Mouse (Mus musculus): Measurements from ENCODE around the gene Adap1.

Adap1 gene

DNA sequence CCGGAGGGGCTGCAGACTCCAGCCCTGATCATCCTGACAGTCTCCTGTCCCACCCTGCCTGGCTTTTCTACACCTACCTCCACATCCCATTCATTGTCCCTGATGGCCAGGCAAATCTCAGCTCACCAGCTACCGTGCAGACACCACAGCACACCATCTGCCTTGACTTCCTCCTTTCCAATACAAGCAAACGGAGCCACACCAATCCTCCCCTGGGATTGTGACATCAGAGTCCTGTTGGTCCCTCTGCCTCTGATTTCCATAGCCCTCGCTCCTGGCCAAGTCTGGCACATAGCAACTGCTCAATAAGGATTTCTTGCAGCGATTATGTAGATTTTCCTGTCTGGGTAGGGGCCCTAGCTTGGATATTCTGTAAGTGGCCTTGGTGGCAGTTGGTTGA is 25.7 kb upstream of the Adap1 start, which contains the start of gene Cox19:
Gene Cox19 (minus strand): TSS at position 285 of the 400 bp plus-strand sequence.
- DNase-seq (ENCODE audit: low read depth): no peak

DNA sequence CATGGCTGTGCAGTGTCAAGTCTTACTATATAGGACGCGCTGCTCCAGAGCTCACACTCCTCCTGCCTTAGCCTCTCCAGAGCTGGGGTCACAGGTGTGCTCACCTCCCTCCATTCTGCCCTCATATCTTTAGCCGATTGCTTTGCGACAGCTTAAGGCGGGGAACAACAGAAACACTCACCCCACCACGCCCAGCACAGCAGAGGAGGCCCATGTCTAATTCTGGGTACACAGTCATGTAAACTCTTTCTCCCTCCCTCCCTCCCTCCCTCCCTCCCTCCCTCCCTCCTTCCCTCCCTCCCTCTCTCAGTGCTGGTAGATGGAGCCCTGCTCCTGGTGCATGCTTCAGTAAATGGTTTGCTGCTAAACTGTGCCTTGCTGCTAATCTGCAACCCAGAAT is 24.3 kb upstream of the Adap1 start:
- DNase-seq (ENCODE audit: low read depth): no peak

DNA sequence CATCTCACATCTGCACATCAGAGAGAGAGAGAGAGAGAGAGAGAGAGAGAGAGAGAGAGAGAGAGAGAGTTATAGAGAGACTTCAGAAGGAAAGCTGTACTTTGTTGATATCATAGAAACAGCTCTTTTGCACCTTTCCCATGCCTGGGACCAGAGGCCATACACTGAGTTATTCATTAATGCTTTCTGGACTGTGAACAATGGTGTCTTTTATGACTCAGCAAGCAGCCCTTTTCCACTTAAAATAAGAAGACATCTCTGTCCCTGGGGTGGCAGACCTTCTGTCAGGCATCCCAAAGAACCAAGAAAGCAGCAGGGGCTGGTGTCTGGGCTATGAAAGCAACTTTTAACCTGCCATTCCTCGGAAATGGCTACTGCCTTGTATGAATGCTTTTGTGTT is 21.8 kb upstream of the Adap1 start:
- no peak for DNase-seq (ENCODE audit: low read depth)

DNA sequence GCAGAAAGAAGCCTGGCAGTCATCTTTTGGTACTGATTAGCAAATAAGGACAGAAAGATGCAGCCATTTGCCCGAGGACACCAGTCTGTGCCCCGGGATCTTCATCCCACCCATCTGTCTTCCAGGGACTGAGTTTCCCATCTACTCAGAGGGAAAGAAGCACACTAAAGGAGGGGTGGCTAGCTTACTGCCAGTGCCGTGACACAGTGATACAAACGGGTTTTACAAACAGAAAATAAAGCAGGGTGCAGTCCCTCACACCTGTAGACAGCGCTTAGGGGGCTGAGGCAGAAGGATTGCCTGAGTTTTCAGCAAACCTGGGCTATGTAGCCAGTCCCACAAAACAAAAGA is 19.9 kb upstream of the Adap1 start:
- DNase-seq (ENCODE audit: low read depth): no peak

DNA sequence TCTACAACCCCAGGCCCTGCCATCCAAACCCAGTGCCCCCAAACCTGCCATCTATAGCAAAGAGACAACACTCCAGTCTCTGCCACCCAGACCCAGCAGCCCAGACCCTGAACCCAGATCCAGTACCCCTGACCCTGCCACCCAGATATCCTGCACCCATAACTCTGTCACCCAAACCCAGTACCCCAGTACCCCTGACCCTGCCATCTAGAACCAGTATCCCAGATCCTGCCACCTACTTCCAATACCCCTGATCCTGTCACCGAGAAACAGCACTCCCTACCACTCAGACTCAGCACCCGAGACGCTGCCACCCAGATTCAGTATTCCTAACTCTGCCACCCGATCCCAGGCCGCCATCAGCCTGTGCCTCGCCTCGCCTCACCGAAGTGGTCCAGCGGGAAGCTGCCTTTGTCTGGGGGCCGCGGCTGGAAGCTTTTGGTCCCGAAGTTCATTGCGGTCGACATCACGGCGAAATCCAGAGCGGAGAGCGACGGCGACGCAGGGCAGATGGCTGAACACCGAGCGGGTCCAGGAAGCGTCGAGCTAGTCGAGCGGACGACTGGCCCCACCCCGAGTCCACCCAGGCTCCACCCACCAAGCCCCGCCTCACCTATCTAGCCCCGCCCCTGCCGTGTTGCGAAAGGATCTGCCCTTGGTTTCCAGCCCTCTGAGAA is 19.4 kb upstream of the Adap1 start:
- DNase-seq (ENCODE audit: low read depth): peak; percentile 98

DNA sequence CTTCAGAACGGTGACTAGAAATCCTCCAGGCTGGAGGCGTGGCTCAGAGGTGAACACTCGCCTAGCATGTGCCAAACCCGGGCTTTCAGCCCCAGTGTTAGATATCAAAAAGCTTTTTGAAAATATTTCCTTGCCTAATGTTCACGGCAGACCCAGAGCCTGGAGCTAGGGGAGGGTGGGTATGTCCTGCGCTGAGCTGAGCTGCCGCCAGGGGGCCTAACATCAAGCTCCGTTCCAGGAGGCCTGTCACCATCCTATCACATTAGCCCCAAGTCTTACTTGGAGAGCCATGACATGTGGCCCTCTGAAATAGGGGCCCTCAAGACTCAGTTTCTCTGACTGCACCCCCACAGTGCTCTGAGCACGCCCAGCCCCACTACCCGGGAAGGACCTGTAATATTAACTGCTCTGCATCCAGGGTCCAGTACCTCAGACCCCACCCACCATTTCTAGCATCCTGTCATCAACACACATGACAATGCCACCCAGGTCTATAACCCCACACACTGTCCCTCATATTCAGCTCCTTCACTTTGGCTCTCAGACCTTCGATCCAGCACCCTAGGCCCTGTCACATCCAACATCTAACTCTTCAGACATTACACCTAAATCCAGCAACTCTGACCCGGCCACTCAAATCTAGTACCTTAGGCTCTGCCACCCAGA is 18.7 kb upstream of the Adap1 start:
- DNase-seq (ENCODE audit: low read depth): peak; percentile 93

DNA sequence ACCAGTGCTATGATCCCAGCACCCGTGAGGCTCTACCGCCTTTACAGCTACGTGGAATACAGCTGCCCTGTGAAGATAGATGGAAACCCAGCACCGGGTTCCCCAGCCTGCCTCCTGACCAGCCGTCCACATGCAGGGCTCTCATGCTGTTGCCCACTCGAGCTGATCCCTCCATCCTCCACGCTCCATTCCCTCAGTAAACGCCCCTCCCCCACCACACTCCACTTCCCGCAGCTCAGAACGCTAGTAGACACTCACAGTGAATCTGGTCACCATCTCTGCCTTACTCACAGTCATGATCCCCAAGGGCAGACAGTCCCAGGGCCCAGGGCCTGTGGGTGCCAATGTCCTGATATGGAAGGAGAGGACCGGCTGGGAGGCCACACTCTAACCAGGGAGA is 13.5 kb upstream of the Adap1 start:
- no peak for DNase-seq (ENCODE audit: low read depth)

DNA sequence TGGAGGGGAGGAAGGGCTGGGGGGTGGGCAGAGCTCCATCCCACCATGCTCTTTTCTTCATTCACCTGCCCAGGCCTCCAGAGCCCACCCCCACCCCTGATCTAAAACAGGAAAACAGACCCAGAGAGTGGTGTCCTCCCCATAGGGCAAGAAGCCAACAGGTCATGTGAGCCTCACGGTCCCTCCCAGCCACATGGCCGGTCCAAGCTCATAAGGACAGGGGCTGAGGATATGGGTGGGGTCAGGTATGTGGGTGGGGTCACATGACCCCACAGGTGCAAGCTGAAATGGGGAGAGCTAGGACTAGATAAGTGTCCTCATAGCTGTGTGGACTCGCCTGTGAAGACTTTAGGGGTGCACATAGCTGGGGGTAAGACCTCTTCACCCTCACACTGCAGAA is 13.0 kb upstream of the Adap1 start:
- no peak for DNase-seq (ENCODE audit: low read depth)

DNA sequence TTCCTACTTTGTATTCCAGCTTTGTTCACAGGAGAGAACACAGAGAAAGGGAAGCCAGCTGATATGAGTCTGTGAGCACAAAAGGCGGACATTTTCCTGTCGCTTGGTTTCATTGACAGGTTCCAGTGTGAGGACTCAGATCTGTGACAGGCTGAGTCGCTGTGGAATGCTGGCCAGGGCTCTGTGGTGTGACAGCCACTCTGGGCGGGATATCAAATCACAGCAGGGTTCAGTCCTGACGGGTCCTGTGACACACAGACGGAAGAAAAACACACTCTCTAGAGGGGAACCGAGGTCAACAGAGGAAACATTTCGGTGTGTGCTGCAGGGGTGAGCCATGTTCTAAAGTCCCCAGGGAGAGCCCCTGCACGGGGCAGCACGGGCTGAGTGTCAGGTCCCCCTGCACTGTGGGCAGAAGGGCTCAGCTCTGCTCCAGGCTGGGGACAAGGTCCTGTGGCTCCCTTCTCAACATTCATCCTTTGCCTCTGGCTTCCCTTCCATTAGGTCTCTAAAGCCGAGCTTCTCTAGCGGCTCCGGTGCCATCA is 12.5 kb upstream of the Adap1 start:
- no peak for DNase-seq (ENCODE audit: low read depth)

DNA sequence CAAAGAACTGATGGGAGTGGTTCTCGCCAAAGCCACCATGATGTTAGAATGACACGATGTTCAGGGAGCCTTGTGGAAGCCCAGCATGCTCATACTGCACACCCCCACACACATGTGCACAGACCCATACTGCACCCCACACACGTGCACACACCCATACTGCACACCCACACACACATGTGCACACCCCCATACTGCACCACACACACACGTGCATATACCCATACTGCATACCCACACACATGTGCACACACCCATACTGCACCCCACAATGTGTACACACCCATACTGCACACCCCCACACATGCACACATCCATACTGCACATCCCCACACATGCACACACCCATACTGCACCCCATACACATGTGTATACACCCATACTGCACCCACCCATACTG is 10.2 kb upstream of the Adap1 start:
- DNase-seq (ENCODE audit: low read depth): no peak

DNA sequence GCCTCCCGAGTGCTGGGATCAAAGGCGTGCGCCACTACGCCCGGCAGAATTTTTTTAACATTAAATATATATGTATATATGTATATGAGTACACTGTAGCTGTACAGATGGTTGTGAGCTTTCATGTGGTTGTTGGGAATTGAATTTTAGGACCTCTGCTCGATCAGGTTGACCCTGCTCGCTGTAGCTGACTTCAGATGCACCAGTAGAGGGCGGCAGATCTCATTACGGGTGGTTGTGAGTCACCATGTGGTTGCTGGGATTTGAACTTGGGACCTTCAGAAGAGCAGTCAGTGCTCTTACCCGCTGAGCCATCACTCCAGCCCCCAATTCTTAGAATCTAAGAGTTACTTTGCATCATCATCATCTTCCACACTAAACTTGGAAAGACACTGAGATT is 9.0 kb upstream of the Adap1 start:
- peak; percentile 20 for DNase-seq (ENCODE audit: low read depth)

DNA sequence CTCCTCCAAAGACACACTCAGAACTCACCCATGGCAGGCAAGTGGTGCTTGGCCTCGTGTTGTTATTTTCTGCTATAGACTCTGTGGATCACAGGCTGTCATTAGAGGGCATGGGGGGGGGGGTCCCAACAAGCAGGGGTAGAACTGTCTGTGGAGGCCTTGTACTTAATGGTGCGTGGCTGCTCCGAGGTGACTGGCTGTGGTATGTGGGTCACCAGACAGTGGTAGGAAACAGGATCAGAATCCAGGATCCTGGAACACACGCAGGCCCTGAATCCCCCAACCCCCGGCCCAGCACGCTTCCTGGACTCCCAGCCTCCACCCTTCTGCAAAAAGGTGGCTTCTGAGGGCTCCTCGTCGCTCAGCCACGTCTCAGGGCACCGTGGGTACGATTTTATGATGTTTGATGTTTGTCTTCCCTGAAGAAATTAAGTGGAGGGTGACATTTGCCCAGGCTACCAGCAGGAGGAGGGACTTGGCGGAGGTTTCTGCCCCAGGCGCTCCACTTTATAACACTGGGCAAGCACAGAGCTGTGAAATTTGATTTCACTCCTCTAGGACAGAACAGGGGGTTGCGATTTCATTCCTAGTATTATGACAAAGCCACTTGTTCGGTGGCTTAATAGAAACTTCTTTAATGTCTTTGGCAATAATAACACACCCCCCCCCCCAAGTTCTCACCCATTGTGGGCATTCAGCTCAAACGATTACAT is 8.0 kb upstream of the Adap1 start:
- no peak for DNase-seq (ENCODE audit: low read depth)

DNA sequence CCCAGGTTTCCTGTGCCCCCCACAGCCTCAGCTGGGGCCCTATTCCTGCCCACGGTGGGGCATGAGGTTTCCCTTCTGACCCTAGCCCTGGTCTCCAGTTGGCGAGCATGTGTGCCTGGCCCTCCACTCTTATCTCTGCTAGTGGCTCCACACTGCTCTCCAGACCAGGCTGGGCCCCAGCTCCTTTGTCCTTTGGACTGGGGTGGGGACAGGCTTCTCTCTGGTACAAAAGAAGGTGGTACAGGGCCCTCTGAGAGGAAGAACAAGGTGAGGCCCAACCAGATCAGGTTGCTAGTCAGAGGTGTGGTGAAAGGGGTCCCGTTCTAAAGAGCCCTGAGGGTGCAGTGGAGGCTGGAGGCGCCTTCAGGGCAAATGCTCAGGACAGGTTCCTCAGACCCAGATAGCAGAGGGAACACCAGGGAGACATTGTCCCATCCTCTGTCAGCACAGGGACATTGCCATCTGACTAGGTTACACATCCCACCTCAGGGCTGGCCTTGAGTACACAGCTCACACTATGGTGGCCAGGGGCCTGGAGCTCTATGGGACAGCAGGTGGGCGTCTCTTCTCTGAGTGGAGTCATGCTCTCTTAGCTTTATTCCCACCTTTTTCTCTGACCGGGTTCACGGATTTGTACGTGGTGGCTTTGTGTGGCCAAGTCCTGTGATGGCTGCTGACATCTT is 7.3 kb upstream of the Adap1 start:
- no peak for DNase-seq (ENCODE audit: low read depth)

DNA sequence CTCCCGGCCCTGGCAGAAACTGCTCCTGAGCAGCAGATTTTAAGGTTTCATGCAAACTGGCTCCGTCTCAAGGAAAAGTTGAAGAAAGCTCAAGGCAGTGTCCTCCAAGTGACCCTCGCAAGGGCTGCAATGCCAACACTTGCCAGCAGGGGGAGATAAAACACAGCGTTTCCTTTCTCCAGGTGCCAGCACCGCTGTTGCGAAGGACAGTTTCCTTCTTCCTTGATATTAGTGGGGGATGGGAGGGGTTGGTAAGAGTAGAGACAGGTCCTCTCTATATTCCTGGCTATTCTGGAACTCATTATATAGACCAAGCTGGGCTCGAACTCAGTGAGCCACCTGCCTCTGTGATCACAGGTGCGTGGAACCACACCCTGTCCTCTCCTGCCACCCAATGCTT is 6.3 kb upstream of the Adap1 start:
- peak; percentile 90 for DNase-seq (ENCODE audit: low read depth)

DNA sequence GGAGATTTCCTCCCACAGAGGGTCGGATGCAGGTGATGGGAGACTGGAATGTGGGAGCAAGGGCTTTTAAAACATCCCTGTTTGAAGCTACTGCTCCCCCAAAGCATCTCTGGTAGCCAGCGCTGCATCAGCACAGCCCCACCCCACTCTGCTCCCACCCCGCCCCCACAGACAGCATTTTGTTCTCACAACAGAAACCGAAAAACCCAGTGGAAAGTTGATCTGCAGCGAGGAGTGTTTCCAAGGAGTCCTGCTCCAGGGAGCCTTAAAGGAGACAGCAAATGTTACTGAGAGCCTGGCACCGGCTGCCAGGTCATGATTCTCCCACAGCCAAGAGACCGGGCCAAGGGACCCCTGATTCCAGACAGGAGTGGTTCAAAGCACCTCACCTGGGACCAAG is 5.3 kb upstream of the Adap1 start:
- no peak for DNase-seq (ENCODE audit: low read depth)

DNA sequence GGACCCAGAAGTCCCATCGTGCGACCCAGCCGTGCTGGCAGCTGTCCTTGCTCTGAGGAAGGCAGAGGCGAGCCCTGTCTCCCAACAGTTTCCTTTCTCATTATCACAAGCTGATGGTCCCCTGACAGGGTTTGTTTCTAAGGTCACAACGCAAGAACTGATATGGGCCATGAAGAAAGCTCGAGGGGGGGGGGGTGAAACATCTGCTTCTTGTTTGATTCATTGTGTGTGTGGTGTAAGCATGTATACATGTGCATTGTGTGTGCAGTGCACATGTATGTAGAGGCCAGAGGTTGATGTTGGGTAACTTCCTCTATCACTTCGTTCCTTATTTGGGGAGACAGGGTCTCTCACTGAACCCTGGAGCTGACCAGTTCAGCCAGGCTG is 2.2 kb upstream of the Adap1 start:
- DNase-seq (ENCODE audit: low read depth): no peak

DNA sequence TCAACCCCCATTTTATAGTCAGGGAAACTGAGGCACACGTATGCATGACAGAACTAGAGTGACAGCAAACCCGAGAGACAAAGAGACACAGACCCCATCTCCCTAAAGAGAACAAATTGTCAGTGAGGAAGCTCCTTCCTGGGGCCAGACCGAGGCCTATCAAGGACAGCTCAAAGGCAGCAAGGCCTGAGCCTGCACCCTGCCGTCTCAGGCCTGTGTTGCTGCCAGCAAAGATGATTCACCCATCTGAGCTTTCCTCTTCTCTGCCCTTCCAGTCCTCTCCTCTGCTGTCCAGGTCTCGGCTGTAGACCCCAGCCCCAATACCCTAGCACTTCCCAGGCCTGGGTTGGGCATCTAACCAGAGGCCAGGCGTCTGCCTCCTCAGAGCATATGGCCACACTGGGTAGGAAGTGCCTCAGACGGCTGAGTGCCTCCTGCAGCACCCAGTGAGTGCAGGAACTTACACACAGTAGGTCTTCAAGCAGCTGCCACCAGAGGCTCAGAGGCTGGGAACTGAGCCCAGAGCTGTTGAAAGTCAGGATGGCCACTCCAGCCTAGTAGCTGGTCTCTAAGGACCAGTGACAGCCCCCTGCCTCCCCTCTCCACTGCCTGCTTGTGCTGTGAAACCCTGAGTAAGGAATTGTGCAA is 1.7 kb upstream of the Adap1 start:
- peak; percentile 48 for DNase-seq (ENCODE audit: low read depth)

DNA sequence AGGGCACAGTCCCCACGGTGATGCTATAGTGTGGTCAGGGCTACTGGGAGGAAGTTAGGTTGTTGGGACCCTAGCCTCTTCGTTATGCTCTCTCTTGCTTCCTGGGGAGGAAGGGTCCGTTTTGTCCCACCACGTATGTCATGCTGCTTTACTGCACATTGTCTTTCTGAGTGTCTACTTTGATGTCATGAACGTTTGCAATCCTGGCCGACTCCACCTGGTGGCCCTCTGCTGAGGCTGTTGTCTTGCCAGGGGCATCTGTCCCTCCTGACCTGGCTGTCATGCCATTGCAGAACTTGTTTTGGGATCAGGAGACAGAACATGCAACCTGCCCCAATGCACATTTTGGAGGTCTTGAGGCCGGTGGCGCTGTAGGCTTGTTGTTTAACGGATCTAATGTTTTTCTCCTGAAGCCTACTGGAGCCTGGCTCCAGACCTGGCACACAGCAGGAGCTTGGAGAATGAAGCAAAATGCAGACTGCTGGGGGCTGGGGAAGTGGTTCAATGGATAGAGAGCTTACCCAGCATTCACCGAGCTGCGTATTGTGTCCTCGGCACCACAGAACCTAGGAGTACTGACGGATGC is 782 bp upstream of the Adap1 start:
- no peak for DNase-seq (ENCODE audit: low read depth)

DNA sequence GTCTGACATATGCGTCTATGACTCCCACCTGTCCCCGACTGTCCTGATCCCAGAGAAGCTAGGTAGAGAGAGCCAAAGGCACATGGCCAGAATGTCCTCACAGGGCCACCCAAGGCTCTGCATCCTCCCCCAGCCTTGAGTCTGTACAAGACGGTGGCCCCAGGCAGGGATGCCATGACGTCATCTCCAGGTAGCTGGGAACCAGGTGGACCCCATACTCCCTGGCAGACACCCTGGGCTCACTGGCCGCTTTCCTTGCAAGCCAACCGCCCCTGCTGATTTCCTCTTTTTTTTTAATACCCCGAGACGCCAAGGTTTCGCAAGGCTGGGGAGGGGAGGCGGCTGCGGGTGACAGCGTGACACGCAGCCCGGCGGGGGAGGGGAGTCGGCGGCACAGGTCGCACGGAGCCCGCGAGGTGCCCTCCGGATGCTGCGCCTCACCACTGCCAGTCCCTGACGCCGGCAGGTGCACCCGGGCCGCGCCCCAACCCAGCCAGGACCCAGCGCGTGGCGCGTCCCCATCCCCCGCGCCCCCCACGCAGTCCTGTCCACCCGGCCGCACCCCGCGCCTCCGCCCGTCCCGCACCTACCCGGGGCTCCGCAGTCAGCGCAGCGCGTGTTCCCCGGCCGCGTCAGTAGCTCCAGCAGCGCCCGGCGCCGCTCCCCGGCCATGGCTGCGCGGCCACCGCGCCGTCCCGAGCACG is 579 bp downstream of the Adap1 start:
- no peak for DNase-seq (ENCODE audit: low read depth)

DNA sequence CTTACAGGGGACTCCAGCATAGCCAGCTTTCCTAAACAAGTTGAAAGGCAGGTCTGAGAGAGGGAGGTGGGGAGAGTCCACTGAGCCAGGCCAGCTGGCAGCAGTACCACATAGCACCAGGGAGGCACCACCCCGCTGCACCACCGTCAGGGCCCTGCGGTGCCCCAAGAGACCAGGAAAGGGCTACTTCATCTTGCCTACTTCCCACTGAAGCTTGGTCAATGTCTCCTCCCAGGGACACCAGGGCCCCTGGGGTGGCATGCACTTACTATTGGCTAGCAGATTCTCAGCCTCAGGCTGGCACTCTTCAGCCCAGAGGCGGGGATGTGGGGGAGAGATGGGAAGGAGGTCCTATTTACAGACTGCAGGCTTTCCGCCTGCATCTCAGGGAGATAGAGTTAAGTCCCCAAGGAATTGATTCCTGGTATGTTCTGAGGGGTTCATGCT is 1.4 kb downstream of the Adap1 start:
- no peak for DNase-seq (ENCODE audit: low read depth)

Data from NIH3T3 (cell line).